Mouse (Mus musculus): ENCODE results near the gene Rufy3. TPM values are rescaled to one million over a fixed set of nuclear protein-coding genes. Genes with fewer than 3 reads are reported as not detected.

Gene Rufy3
- polyA plus RNA-seq, 1 experiment from 2014 or later = 253 TPM

- Histone ChIP-seq H3K27me3 (replicated peaks; ENCODE audit: control insufficient read depth, insufficient read depth, low read length) (no peaks in the 10 kb centered on the region), H3K27ac (ENCODE audit: low read depth, low read length) (no peak overlapping the region), H3K4me2 (ENCODE audit: low read length) (no peak overlapping the region), H3K9me3 (ENCODE audit: control insufficient read depth, low read length) (no peaks in the 10 kb centered on the region), H3K36me3 (ENCODE audit: control insufficient read depth, insufficient read depth, low read length) (no peaks in the 10 kb centered on the region), H3K9ac (ENCODE audit: low read depth, low read length) (no peak overlapping the region), H3K4me1 (ENCODE audit: control insufficient read depth, insufficient read depth, low read depth, low read length) (no peaks in the 10 kb centered on the region), H3K4me3 (ENCODE audit: low read length) (no peak overlapping the region)
- no peak for ATAC-seq
- 16% methylated on average over 6 of the region's 6 CpGs for WGBS
Measured at GRCm38 (mm10) chr5:88685306-88685705, 120.5 kb downstream of the Rufy3 start.

- H3K9ac ChIP-seq (ENCODE audit: low read depth, low read length) = no peak overlapping the region
- H3K4me2 ChIP-seq (ENCODE audit: low read length) = no peak overlapping the region
- H3K36me3 ChIP-seq (ENCODE audit: control insufficient read depth, insufficient read depth, low read length) = no peaks in the 10 kb centered on the region
- H3K4me1 ChIP-seq (ENCODE audit: control insufficient read depth, insufficient read depth, low read depth, low read length) = no peaks in the 10 kb centered on the region
- H3K27me3 ChIP-seq (replicated peaks; ENCODE audit: control insufficient read depth, insufficient read depth, low read length) = no peaks in the 10 kb centered on the region
- 71% methylated on average over 6 of the region's 6 CpGs for WGBS
- H3K9me3 ChIP-seq (ENCODE audit: control insufficient read depth, low read length) = no peaks in the 10 kb centered on the region
- ATAC-seq = no peak
- H3K4me3 ChIP-seq (ENCODE audit: low read length) = no peak overlapping the region
- H3K27ac ChIP-seq (ENCODE audit: low read depth, low read length) = no peak overlapping the region
Measured at GRCm38 (mm10) chr5:88685745-88686299, 121.0 kb downstream of the Rufy3 start.

- no peak for ATAC-seq
- no peaks in the 10 kb centered on the region for H3K9me3 ChIP-seq (ENCODE audit: control insufficient read depth, low read length)
- no peaks in the 10 kb centered on the region for H3K36me3 ChIP-seq (ENCODE audit: control insufficient read depth, insufficient read depth, low read length)
- no peaks in the 10 kb centered on the region for H3K27me3 ChIP-seq (replicated peaks; ENCODE audit: control insufficient read depth, insufficient read depth, low read length)
- WGBS = 83% methylated on average over 8 of the region's 8 CpGs
- H3K4me3 ChIP-seq (ENCODE audit: low read length) = no peak overlapping the region
- no peak overlapping the region for H3K9ac ChIP-seq (ENCODE audit: low read depth, low read length)
- H3K27ac ChIP-seq (ENCODE audit: low read depth, low read length) = no peak overlapping the region
- H3K4me1 ChIP-seq (ENCODE audit: control insufficient read depth, insufficient read depth, low read depth, low read length) = no peaks in the 10 kb centered on the region
- no peak overlapping the region for H3K4me2 ChIP-seq (ENCODE audit: low read length)
Measured at GRCm38 (mm10) chr5:88687996-88688406, 123.2 kb downstream of the Rufy3 start.

- 0 out of 2 replicates have a peak, but pooled peaks have one; percentile 24 for ATAC-seq
- H3K4me1 ChIP-seq (ENCODE audit: control insufficient read depth, insufficient read depth, low read depth, low read length) = no peaks in the 10 kb centered on the region
- 88% methylated on average over 15 of the region's 15 CpGs for WGBS
Measured at GRCm38 (mm10) chr5:88688583-88689187, 123.8 kb downstream of the Rufy3 start.

GRCm38 (mm10) chr5:88689279-88689938 is 124.6 kb downstream of the Rufy3 start:
- no peak overlapping the region for H3K4me2 ChIP-seq (ENCODE audit: low read length)
- ATAC-seq = peak; percentile 71; the same call in 1 of the 2 replicates
- WGBS = 76% methylated on average over 3 of the region's 3 CpGs

More at GRCm38 (mm10) chr5:88688583-88689187, 123.8 kb downstream of the Rufy3 start:
- no peaks in the 10 kb centered on the region for H3K9me3 ChIP-seq (ENCODE audit: control insufficient read depth, low read length)
- H3K4me2 ChIP-seq (ENCODE audit: low read length) = no peak overlapping the region
- H3K36me3 ChIP-seq (ENCODE audit: control insufficient read depth, insufficient read depth, low read length) = no peaks in the 10 kb centered on the region
- H3K4me3 ChIP-seq (ENCODE audit: low read length) = no peak overlapping the region
- H3K9ac ChIP-seq (ENCODE audit: low read depth, low read length) = no peak overlapping the region
- H3K27ac ChIP-seq (ENCODE audit: low read depth, low read length) = no peak overlapping the region
- no peaks in the 10 kb centered on the region for H3K27me3 ChIP-seq (replicated peaks; ENCODE audit: control insufficient read depth, insufficient read depth, low read length)

GRCm38 (mm10) chr5:88690681-88691505 is 126.1 kb downstream of the Rufy3 start:
- H3K27ac ChIP-seq (ENCODE audit: low read depth, low read length) = no peak overlapping the region
- H3K9me3 ChIP-seq (ENCODE audit: control insufficient read depth, low read length) = no peaks in the 10 kb centered on the region
- no peaks in the 10 kb centered on the region for H3K4me1 ChIP-seq (ENCODE audit: control insufficient read depth, insufficient read depth, low read depth, low read length)
- no peaks in the 10 kb centered on the region for H3K27me3 ChIP-seq (replicated peaks; ENCODE audit: control insufficient read depth, insufficient read depth, low read length)
- no peak overlapping the region for H3K4me3 ChIP-seq (ENCODE audit: low read length)
- H3K4me2 ChIP-seq (ENCODE audit: low read length) = no peak overlapping the region
- 82% methylated on average over 10 of the region's 10 CpGs for WGBS
- no peak overlapping the region for H3K9ac ChIP-seq (ENCODE audit: low read depth, low read length)
- no peaks in the 10 kb centered on the region for H3K36me3 ChIP-seq (ENCODE audit: control insufficient read depth, insufficient read depth, low read length)
- no peak for ATAC-seq

More at GRCm38 (mm10) chr5:88689279-88689938, 124.6 kb downstream of the Rufy3 start:
- Histone ChIP-seq H3K27ac (ENCODE audit: low read depth, low read length) (no peak overlapping the region), H3K36me3 (ENCODE audit: control insufficient read depth, insufficient read depth, low read length) (no peaks in the 10 kb centered on the region), H3K4me3 (ENCODE audit: low read length) (no peak overlapping the region), H3K27me3 (replicated peaks; ENCODE audit: control insufficient read depth, insufficient read depth, low read length) (no peaks in the 10 kb centered on the region), H3K9ac (ENCODE audit: low read depth, low read length) (no peak overlapping the region), H3K9me3 (ENCODE audit: control insufficient read depth, low read length) (no peaks in the 10 kb centered on the region), H3K4me1 (ENCODE audit: control insufficient read depth, insufficient read depth, low read depth, low read length) (no peaks in the 10 kb centered on the region)

- Histone ChIP-seq H3K27me3 (replicated peaks; ENCODE audit: control insufficient read depth, insufficient read depth, low read length) (no peaks in the 10 kb centered on the region), H3K4me1 (ENCODE audit: control insufficient read depth, insufficient read depth, low read depth, low read length) (no peaks in the 10 kb centered on the region), H3K27ac (ENCODE audit: low read depth, low read length) (no peak overlapping the region), H3K36me3 (ENCODE audit: control insufficient read depth, insufficient read depth, low read length) (no peaks in the 10 kb centered on the region), H3K9ac (ENCODE audit: low read depth, low read length) (no peak overlapping the region), H3K4me2 (ENCODE audit: low read length) (no peak overlapping the region), H3K9me3 (ENCODE audit: control insufficient read depth, low read length) (no peaks in the 10 kb centered on the region), H3K4me3 (ENCODE audit: low read length) (no peak overlapping the region)
- no peak for ATAC-seq
- 83% methylated on average over 6 of the region's 6 CpGs for WGBS
Measured at GRCm38 (mm10) chr5:88691506-88692095, 126.8 kb downstream of the Rufy3 start.

- Histone ChIP-seq H3K4me1 (ENCODE audit: control insufficient read depth, insufficient read depth, low read depth, low read length) (no peaks in the 10 kb centered on the region), H3K9me3 (ENCODE audit: control insufficient read depth, low read length) (no peaks in the 10 kb centered on the region)
Measured at GRCm38 (mm10) chr5:88692586-88692985, 127.7 kb downstream of the Rufy3 start.

More at GRCm38 (mm10) chr5:88692586-88692985, 127.7 kb downstream of the Rufy3 start:
- H3K4me3 ChIP-seq (ENCODE audit: low read length) = no peak overlapping the region
- 89% methylated on average over 4 of the region's 4 CpGs for WGBS
- no peaks in the 10 kb centered on the region for H3K36me3 ChIP-seq (ENCODE audit: control insufficient read depth, insufficient read depth, low read length)
- no peaks in the 10 kb centered on the region for H3K27me3 ChIP-seq (replicated peaks; ENCODE audit: control insufficient read depth, insufficient read depth, low read length)
- H3K27ac ChIP-seq (ENCODE audit: low read depth, low read length) = no peak overlapping the region
- H3K4me2 ChIP-seq (ENCODE audit: low read length) = no peak overlapping the region
- no peak overlapping the region for H3K9ac ChIP-seq (ENCODE audit: low read depth, low read length)
- ATAC-seq = no peak

Data from hindbrain, embryonic 16.5 days (tissue).